Mouse (Mus musculus) cerebellum, adult 9-11 months (tissue): Measurements from ENCODE around the gene Cep78.

ENCODE experiments used
- DNase-seq: peaks from one replicate; pipeline ENCODE4 v3.0.0; 2022

The Cep78 gene

GRCm38 (mm10) chr19:15965082-15965481 is 19.7 kb downstream of the Cep78 start:
- no peak for DNase-seq

GRCm38 (mm10) chr19:15964533-15964932 is 20.3 kb downstream of the Cep78 start:
- no peak for DNase-seq

DNA sequence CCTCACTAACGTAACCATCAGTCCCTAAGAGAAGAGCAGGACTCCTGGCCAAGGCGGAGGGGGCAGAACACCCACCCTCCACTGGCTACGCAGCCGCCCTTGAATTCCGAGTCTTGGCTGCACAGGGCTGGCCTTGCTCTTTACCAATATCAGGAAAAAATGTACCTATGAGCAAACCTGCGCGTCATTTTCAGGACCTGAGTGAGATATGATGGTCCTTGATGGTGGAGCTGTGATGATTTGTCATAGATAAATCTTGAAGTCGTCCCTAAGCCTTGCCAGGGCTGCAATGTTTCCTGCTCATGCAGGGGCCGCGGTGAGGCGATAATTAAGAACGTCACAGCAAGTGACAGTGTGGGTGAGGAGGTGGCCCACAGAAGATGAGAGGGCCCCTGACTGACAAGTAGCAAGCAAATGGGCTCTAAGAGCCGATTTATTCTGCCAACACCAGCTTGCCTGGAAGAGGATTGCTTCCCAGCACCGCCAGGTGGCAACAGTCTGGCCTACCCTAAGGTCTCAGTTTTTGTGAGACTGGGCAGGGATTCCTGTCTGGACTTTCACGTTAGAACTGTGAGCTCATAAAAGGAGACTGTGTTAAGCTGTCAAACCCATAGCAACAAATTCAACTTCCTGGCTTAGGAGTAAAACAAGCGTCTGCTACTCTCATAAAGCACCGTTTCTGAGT is 21.6 kb downstream of the Cep78 start:
- no peak for DNase-seq

- no peak for DNase-seq
Measured at GRCm38 (mm10) chr19:15962313-15962712, 22.5 kb downstream of the Cep78 start.

GRCm38 (mm10) chr19:15950225-15950624 is 34.6 kb downstream of the Cep78 start:
- DNase-seq: no peak

GRCm38 (mm10) chr19:15948867-15949266 is 35.9 kb downstream of the Cep78 start:
- DNase-seq: no peak

DNA sequence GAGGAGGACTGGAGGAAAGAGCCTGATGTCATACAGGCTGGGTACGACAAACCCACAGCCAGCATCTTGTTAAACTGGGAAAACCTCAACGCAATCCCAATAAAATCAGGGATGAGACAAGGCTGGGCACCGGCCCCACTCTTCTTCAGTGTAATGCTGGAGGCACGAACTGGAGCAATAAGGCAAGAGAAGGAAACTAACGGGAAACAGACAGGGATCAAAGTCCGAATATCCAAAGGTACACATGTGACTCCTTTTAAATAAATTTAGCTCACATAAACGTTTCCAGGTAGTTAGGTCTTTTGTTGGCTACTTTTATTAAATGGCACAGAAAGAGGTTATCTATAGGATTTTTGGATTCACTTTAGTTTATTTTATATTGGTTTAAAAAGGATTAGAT is 36.4 kb downstream of the Cep78 start:
- no peak for DNase-seq

GRCm38 (mm10) chr19:15947237-15947636 is 37.6 kb downstream of the Cep78 start, which contains the start of gene Psat1:
Gene Psat1, minus strand, starts transcription at chr19:15947337.
- DNase-seq: no peak

- no peak for DNase-seq
Measured at GRCm38 (mm10) chr19:15946663-15947062, 38.1 kb downstream of the Cep78 start.

DNA sequence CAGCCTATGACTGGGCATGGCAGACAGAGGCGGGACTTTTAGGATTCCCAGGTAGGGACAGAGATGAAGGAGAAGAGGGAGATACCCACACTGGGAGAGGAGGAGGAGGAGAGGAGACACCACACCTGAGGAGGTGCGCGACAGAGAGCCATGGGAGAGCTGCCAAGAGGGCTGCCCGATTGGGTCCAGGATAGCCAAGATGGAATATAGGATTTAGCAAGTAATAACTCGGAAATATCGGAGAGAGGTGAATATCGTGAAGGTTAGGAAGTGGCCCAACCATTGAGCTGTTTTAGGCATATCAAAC is 41.7 kb downstream of the Cep78 start:
- no peak for DNase-seq

GRCm38 (mm10) chr19:15942421-15943116 is 42.2 kb downstream of the Cep78 start:
- DNase-seq: no peak

GRCm38 (mm10) chr19:15941399-15941798 is 43.4 kb downstream of the Cep78 start:
- no peak for DNase-seq

DNA sequence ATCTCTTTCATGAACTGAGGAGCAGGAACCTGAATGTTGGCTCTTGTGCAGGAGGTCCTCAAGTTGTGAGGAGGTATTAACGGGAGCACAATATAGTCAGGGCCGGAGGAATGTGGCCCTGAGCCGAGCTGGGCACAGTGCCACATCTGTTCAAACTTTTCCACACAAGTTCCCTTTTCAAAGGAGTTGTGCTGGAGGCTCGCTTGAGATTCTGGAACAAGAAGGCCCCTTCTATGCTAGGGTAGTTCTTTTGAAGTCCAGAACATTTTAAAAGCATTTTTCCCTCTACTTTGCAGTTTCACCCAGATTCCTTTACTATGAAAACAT is 59.1 kb downstream of the Cep78 start:
- peak; percentile 20 for DNase-seq

- DNase-seq: peak; percentile 66
Measured at GRCm38 (mm10) chr19:15924866-15925718, 59.7 kb downstream of the Cep78 start.

DNA sequence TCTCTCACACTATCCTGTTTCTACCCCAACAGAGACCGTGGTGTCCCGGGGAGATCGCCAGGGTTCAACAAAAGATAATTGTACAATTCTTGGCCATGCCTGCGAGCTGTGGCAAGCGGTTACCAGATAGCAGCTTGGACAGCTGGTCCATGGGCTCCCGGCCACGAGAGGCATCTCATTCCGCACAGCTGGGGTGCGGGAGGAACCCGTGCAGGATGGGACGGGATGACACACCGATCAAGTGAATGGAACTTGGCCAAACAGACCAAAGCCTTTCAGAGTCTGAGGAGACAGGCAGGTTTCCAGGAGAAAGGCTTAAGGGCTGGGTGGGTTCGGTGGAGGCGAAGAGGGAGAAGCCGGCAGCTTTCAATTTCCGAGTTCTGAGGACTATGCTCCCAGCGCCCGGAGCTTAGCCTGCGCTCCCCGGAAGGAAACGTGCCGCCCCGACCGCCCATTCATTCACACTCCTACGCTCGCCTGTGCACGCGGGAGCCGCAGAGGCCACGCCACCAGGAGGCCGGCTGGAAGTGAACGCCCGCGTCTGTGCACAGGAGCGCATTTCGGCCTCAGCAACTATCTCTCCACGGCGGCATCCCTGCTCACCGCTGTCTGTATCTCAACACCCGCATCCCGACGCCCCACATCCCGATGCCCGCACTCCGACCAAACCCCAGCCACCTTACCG is 60.5 kb downstream of the Cep78 start:
- DNase-seq: peak; percentile 49

- no peak for DNase-seq
Measured at GRCm38 (mm10) chr19:15923426-15923825, 61.4 kb downstream of the Cep78 start.

DNA sequence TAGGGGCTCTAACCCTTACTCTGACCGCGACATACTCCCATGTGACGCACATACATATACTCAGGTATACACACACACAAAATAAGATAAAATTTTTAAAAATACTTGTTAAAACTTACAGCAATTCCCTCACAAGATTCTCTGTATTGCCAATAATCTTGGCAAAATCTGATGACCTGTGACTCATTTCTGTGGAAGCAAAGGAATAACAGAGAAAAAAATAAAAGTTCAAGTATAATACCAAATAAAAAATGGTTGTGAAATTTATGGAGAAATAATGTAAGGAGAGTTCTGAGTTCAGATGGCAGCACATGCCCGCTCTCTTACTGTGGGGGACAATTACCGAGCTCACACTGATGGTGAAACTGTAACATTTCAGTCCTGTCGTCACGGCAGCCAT is 65.5 kb downstream of the Cep78 start:
- no peak for DNase-seq

- no peak for DNase-seq
Measured at GRCm38 (mm10) chr19:15918111-15918510, 66.7 kb downstream of the Cep78 start.

GRCm38 (mm10) chr19:15913249-15913997 is 71.4 kb downstream of the Cep78 start:
- no peak for DNase-seq

GRCm38 (mm10) chr19:15911441-15911840 is 73.3 kb downstream of the Cep78 start:
- DNase-seq: no peak

DNA sequence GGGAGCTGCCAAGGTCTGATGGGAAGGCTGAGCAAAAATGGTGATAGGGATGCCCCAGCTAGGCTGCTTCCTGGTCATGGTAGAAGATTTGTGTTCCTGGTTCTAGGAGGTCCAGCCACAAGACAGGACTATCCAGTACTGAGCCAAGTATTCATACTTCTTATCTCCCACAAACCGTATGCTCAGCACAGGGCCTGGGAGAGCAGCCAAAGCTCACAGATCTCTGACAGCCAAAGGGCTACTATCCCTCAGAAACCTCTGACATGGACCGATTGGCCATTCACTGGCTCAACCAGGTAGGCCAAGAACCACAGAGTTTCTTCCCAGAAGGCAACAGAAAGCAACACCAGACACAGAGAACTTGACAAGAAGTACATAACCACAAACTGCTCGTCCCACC is 73.8 kb downstream of the Cep78 start:
- no peak for DNase-seq

GRCm38 (mm10) chr19:15910488-15910887 is 74.3 kb downstream of the Cep78 start:
- DNase-seq: no peak

DNA sequence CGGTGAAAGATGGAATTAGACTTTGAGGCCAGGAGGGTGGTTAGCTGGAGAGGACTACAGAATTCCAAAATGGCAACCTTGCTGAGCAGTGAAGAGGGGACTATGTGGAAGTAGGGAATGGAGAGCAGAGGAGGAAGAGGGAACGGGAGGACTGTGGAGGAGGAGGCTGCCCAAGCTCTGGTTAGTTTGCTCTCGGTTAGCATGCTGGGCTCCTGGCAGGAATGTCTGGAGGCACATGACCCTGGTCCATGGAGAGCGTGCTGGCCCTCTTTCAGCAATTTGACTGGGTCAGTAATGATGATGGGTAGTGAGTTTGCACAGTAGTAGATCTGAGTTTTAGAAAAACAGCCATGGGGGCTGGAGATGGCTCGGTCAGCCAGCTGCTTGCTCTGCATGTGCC is 76.8 kb downstream of the Cep78 start:
- DNase-seq: no peak
